22 mouse cellular contexts compared by ENCODE assay signal in genomic region chr7:128300952-128301351, GRCm38 (mm10). TPM values are rescaled to one million over a fixed set of nuclear protein-coding genes. Genes with fewer than 3 reads are reported as not detected.
A peak's percentile ranks its signal among the peaks of the same experiment; 100 is the strongest.
DNase-seq lines count a peak whose midpoint lies in the region; ATAC-seq and TF ChIP-seq lines count a peak whose summit lies in the region.
"Had no signal": no experiment of that assay in that cellular context is flagged by ENCODE, and none has a peak within 500 bp of the region (broad histone marks: within the 10 kb centered on the region; RNA-seq: fewer than 3 reads in every experiment).

No protein-coding gene starts in this region.

- no peaks in the 10 kb centered on the region for H3K27me3 ChIP-seq in limb, embryonic 14.5 days (ENCODE audit: control insufficient read depth, insufficient read depth, low read length)
- no peaks in the 10 kb centered on the region for H3K27me3 ChIP-seq in limb, embryonic 10.5 days (ENCODE audit: low read depth, poor library complexity, severe bottlenecking)
- no peaks in the 10 kb centered on the region for H3K27me3 ChIP-seq in lung, embryonic 14.5 days (ENCODE audit: insufficient read depth, low read length)
- H3K27me3 ChIP-seq: embryonic facial prominence, embryonic 13.5 days; Patski had no signal

- no peak overlapping the region for H3K4me3 ChIP-seq in limb, embryonic 14.5 days (replicated peaks; ENCODE audit: low read length)
- no peak overlapping the region for H3K4me3 ChIP-seq in limb, embryonic 10.5 days
- no peak overlapping the region for H3K4me3 ChIP-seq in lung, embryonic 14.5 days (ENCODE audit: low read depth, low read length)
- H3K4me3 ChIP-seq: embryonic facial prominence, embryonic 13.5 days; forebrain, embryonic 13.5 days; heart, adult 2 months; heart, embryonic 15.5 days had no signal

- H3K9ac ChIP-seq in limb, embryonic 14.5 days (ENCODE audit: low read depth, low read length, severe bottlenecking) = no peak overlapping the region
- H3K9ac ChIP-seq in lung, embryonic 14.5 days = no peak overlapping the region
- H3K9ac ChIP-seq: embryonic facial prominence, embryonic 13.5 days; forebrain, embryonic 13.5 days; forebrain, postnatal 0 days; heart, embryonic 15.5 days had no signal

- TF ChIP-seq POLR2A in limb, embryonic 14.5 days (IDR thresholded peaks at IDR 0.05; ENCODE audit: borderline replicate concordance, extremely low read depth, insufficient read depth, insufficient read length) = no peak

- DNase-seq in limb, embryonic 14.5 days (ENCODE audit: low spot score) = peak; percentile 35
- DNase-seq in limb, embryonic 10.5 days (ENCODE audit: low spot score) = no peak
- peak; percentile 57 for DNase-seq in lung, embryonic 14.5 days
- DNase-seq in lung, postnatal 14 days = no peak
- DNase-seq in lung, postnatal 10 days = peak; percentile 65
- no peak for DNase-seq in lung, adult 18-20 months
- DNase-seq in thymus, adult 18-20 months = no peak
- DNase-seq: adrenal gland, postnatal 14 days; cerebellum, adult 11-12 months; cerebellum, adult 9-10 months; cerebellum, postnatal 25 days; forebrain, postnatal 0 days; gastrocnemius, postnatal 14 days; heart, adult 2 months; heart, postnatal 14 days had no signal

- ATAC-seq in limb, embryonic 14.5 days (ENCODE audit: low FRiP score, low read depth) = no peak
- no peak for ATAC-seq in lung, embryonic 14.5 days (ENCODE audit: insufficient read depth)
- ATAC-seq: activated CD4-positive, CD25-positive, alpha-beta regulatory T cell, adult 4 months; forebrain, embryonic 13.5 days; forebrain, postnatal 0 days; Patski had no signal

- H3K4me1 ChIP-seq in limb, embryonic 14.5 days (ENCODE audit: control insufficient read depth, insufficient read depth, low read length) = peaks cover 20% of the 10 kb centered on the region
- peaks cover 22% of the 10 kb centered on the region for H3K4me1 ChIP-seq in limb, embryonic 10.5 days
- peaks cover 4% of the 10 kb centered on the region; the same call in 1 of the 2 replicates for H3K4me1 ChIP-seq in lung, embryonic 14.5 days (ENCODE audit: insufficient read depth)

- TF ChIP-seq CTCF in lung, embryonic 14.5 days (IDR thresholded peaks at IDR 0.05; ENCODE audit: low read depth) = no peak

- no peaks in the 10 kb centered on the region for H3K9me3 ChIP-seq in limb, embryonic 14.5 days (ENCODE audit: control insufficient read depth, low read length)
- no peaks in the 10 kb centered on the region for H3K9me3 ChIP-seq in limb, embryonic 10.5 days (replicated peaks)
- no peaks in the 10 kb centered on the region for H3K9me3 ChIP-seq in lung, embryonic 14.5 days (ENCODE audit: low read depth, low read length)
- H3K9me3 ChIP-seq: embryonic facial prominence, embryonic 13.5 days; forebrain, embryonic 13.5 days; heart, embryonic 15.5 days had no signal

- H3K36me3 ChIP-seq in limb, embryonic 14.5 days (ENCODE audit: control insufficient read depth, insufficient read depth, low read length) = 0 out of 2 replicates have a peak, but pooled peaks cover under 1% of the 10 kb centered on the region
- H3K36me3 ChIP-seq in limb, embryonic 10.5 days = no peaks in the 10 kb centered on the region
- 0 out of 2 replicates have a peak, but pooled peaks cover under 1% of the 10 kb centered on the region for H3K36me3 ChIP-seq in lung, embryonic 14.5 days (ENCODE audit: insufficient read depth)
- H3K36me3 ChIP-seq: embryonic facial prominence, embryonic 13.5 days; heart, embryonic 15.5 days had no signal

- WGBS in limb, embryonic 14.5 days = 45% methylated on average over 3 of the region's 3 CpGs
- 75% methylated on average over 3 of the region's 3 CpGs for WGBS in limb, embryonic 10.5 days
- WGBS in lung, embryonic 14.5 days = 52% methylated on average over 3 of the region's 3 CpGs

- H3K4me2 ChIP-seq in limb, embryonic 14.5 days (replicated peaks; ENCODE audit: low read depth, low read length, severe bottlenecking) = no peak overlapping the region
- no peak overlapping the region for H3K4me2 ChIP-seq in lung, embryonic 14.5 days
- H3K4me2 ChIP-seq: embryonic facial prominence, embryonic 13.5 days; forebrain, embryonic 13.5 days; heart, embryonic 15.5 days had no signal

- H3K27ac ChIP-seq in limb, embryonic 14.5 days (replicated peaks; ENCODE audit: low read depth, low read length) = no peak overlapping the region
- no peak overlapping the region for H3K27ac ChIP-seq in limb, embryonic 10.5 days
- H3K27ac ChIP-seq in lung, embryonic 14.5 days (ENCODE audit: low read depth) = no peak overlapping the region
- H3K27ac ChIP-seq: embryonic facial prominence, embryonic 13.5 days; forebrain, embryonic 13.5 days; heart, adult 2 months; heart, embryonic 15.5 days had no signal

RNA-seq across cellular contexts. Expression of gene BC017158, which starts 3.0 kb away (rescaled TPM):
- 46.1 and 52.6 TPM in 2 replicates for polyA plus RNA-seq in limb, embryonic 14.5 days (2012; rRNA removed)
- 28.5 and 31.8 TPM in 2 replicates for polyA plus RNA-seq in limb, embryonic 14.5 days (2014; fragmentation: Nextera tagmentation; extraction: Ambion mirVana)
- polyA plus RNA-seq in limb, embryonic 10.5 days (2016; fragmentation: Nextera tagmentation; extraction: Ambion mirVana) = 27.9 and 28.4 TPM in 2 replicates
- 38.6 and 40.4 TPM in 2 replicates for polyA plus RNA-seq in lung, embryonic 14.5 days (2014; fragmentation: Nextera tagmentation; extraction: Ambion mirVana)

RNA-seq across cellular contexts. Expression of gene Slc5a2, which starts 35.5 kb away (rescaled TPM):
- polyA plus RNA-seq in limb, embryonic 14.5 days (2012; rRNA removed) = 0.04 TPM in 1 of 2 replicates, not detected in the other
- not detected in 2 replicates for polyA plus RNA-seq in limb, embryonic 14.5 days (2014; fragmentation: Nextera tagmentation; extraction: Ambion mirVana)
- polyA plus RNA-seq in limb, embryonic 10.5 days (2016; fragmentation: Nextera tagmentation; extraction: Ambion mirVana) = 0.33 and 0.50 TPM in 2 replicates
- polyA plus RNA-seq in lung, embryonic 14.5 days (2014; fragmentation: Nextera tagmentation; extraction: Ambion mirVana) = 0.37 TPM in 1 of 2 replicates, not detected in the other
- polyA plus RNA-seq: activated CD4-positive, CD25-positive, alpha-beta regulatory T cell, adult 4 months; C2C12; cortical plate, adult 2 months; forebrain, embryonic 13.5 days; heart, embryonic 15.5 days had no signal

RNA-seq across cellular contexts. Expression of gene Tgfb1i1, which starts 54.3 kb away (rescaled TPM):
- polyA plus RNA-seq in limb, embryonic 14.5 days (2012; rRNA removed) = 46.0 and 55.5 TPM in 2 replicates
- 51.2 and 55.4 TPM in 2 replicates for polyA plus RNA-seq in limb, embryonic 14.5 days (2014; fragmentation: Nextera tagmentation; extraction: Ambion mirVana)
- 12.9 and 14.5 TPM in 2 replicates for polyA plus RNA-seq in limb, embryonic 10.5 days (2016; fragmentation: Nextera tagmentation; extraction: Ambion mirVana)
- polyA plus RNA-seq in lung, embryonic 14.5 days (2014; fragmentation: Nextera tagmentation; extraction: Ambion mirVana) = 141 and 150 TPM in 2 replicates

Comparison
In these comparisons a context has a peak if more than half of its experiments do, and no peak if none do; other contexts are left out.
1. DNase-seq: peak in limb, embryonic 14.5 days (single experiment), lung, embryonic 14.5 days (single experiment) and lung, postnatal 10 days (single experiment); none in limb, embryonic 10.5 days (single experiment), lung, postnatal 14 days (single experiment), lung, adult 18-20 months (0 of 2) and thymus, adult 18-20 months (0 of 2).